Mouse (Mus musculus): Measurements from ENCODE around the gene Atp1b2. TPM values are rescaled to one million over a fixed set of nuclear protein-coding genes. Genes with fewer than 3 reads are reported as not detected.

Atp1b2 gene
- polyA plus RNA-seq, 1 experiment from 2014 or later: 14.7 TPM

DNA sequence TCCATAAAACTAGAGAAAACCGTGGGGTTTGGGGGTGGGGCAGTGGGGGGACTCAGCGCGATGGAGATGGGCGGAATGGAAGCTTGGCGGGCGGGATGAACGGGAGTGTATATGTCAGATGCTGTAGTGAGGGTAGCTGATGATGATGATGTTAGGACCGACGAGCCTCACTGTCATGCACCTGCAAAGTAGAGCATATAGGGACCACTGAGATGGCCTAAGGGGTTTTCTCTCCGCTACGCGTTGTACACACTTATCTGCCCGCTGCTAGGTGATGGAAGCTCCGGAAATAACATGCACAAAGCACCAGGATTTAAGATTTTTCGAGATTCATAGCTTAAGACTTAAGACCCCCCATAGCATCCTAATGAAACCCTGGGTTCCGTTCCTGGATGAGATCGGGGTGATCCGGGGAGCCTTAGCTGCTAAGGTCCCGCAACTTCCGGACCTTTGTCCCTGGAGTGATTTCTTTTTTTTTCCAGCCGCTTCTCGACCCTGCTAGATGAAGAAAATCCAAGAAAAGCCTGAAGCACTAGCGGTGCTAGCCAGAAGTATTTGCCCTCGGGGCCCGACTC is 25.1 kb downstream of the Atp1b2 start:
- WGBS (ENCODE audit: insufficient replicate concordance): under 1% methylated on average over 25 of the region's 25 CpGs
- no peak for ATAC-seq (ENCODE audit: insufficient read depth)
- H3K4me1 ChIP-seq (replicated peaks): peaks cover 70% of the 10 kb centered on the region

DNA sequence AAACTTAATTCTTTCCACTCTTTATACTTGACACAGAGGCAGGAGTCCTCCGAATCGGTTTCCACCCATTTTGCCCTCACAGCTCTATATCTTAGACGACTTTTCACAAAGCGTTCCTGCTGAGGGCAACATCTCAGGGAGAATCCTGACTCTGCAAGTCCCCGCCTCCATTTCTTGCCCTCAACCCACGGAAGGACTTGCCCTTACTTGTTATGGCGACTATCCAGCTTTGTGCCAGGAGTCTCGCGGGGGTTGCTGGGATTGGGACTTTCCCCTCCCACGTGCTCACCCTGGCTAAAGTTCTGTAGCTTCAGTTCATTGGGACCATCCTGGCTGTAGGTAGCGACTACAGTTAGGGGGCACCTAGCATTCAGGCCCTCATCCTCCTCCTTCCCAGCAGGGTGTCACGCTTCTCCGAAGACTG is 25.6 kb downstream of the Atp1b2 start, which contains the start of the genes Wrap53 and Trp53:
Gene Wrap53, minus strand, starts transcription at position 165 of the 424 bp plus-strand sequence.
Gene Trp53, plus strand, starts transcription at position 269 of the 424 bp plus-strand sequence.
- under 1% methylated on average over 13 of the region's 13 CpGs for WGBS (ENCODE audit: insufficient replicate concordance)
- ATAC-seq (ENCODE audit: insufficient read depth): peak; percentile 47
- H3K27ac ChIP-seq (replicated peaks): peak within 1 kb of the TSS; percentile 97
- no peaks in the 10 kb centered on the region for H3K9me3 ChIP-seq (replicated peaks)
- H3K27me3 ChIP-seq: no peaks in the 10 kb centered on the region
- peak within 1 kb of the TSS; percentile 88 for H3K9ac ChIP-seq
- peak within 1 kb of the TSS; percentile 91 for H3K4me2 ChIP-seq
- peak within 1 kb of the TSS; percentile 90 for H3K4me3 ChIP-seq (replicated peaks)
- H3K4me1 ChIP-seq (replicated peaks): peaks cover 70% of the 10 kb centered on the region
- H3K36me3 ChIP-seq (replicated peaks): peaks cover 21% of the 10 kb centered on the region

More for the DNA sequence above, 25.1 kb downstream of the Atp1b2 start:
- peak overlapping the region; percentile 91 for H3K4me2 ChIP-seq
- no peaks in the 10 kb centered on the region for H3K27me3 ChIP-seq
- peaks cover 16% of the 10 kb centered on the region for H3K36me3 ChIP-seq (replicated peaks)
- H3K9me3 ChIP-seq (replicated peaks): no peaks in the 10 kb centered on the region
- H3K4me3 ChIP-seq (replicated peaks): peak overlapping the region; percentile 90
- H3K9ac ChIP-seq: peak overlapping the region; percentile 79
- H3K27ac ChIP-seq (replicated peaks): peak overlapping the region; percentile 97

DNA sequence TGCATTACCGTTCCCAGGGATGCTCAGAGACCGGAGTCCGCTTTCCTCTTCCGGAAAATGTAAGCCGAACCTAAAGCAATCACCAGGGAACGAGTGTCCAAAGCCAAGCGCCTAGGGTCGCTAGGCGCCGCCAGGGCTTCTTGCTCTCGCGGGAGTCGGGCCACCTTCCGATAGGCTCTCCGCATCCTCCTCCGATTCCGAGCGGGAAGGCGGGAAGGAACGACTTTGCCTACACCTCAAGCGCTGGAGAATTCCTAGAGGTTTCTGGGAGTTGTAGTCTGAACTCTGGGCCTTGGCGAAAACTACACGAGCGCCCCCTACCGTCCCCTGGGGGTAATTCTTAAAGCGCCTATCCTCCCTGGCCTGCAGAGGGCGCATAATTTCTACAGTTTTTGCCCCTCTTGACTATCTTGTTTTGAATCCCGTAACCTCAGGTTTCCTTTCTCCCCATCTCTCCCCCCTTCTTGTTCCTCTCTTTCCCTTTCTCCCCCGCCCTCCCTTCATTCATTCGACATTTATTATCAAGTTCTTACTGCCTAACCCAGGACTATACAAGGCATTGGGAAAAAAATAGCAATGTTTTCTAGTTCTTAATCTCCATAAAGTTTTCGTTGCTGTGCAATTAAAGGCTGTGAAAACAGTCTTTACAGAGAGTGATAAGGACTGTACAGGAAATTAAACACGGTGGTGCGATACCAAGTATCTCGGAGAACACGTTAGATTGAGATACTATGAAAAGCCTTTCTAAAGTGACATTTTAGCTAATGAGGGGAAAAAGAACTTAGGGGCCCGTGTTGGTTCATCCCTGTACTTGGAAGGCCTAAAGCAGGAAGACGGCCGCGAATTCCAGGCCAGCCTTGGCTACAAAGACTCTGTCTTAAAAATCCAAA is 26.4 kb downstream of the Atp1b2 start:
- Histone ChIP-seq H3K36me3 (replicated peaks) (peaks cover 29% of the 10 kb centered on the region), H3K27ac (replicated peaks) (peak overlapping the region; percentile 97), H3K4me1 (replicated peaks) (peaks cover 70% of the 10 kb centered on the region), H3K27me3 (no peaks in the 10 kb centered on the region), H3K9me3 (replicated peaks) (no peaks in the 10 kb centered on the region), H3K9ac (peak overlapping the region; percentile 88), H3K4me3 (replicated peaks) (peak overlapping the region; percentile 90), H3K4me2 (peak overlapping the region; percentile 91)
- ATAC-seq (ENCODE audit: insufficient read depth): peak; percentile 79
- WGBS (ENCODE audit: insufficient replicate concordance): under 1% methylated on average over 39 of the region's 39 CpGs

DNA sequence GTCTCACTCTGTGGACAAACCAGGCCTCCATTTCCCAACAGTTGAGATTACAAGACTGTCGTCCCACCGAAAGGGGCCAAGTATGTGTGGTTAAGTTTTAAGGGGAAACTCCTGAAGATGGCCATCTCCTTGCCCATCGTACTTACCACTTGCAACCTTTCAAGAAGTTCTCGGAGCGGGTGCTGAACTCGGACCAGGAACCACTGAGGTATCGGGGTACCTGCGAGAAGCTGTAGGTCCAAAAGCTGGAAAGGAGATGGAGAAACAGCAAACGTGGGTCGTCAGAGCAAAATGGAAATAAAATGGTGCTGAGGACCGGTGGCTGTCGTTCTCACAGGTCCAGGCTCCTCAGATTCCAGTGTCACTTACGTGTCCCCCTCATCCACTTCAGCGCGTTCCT is 27.4 kb downstream of the Atp1b2 start:
- peaks cover 60% of the 10 kb centered on the region for H3K4me1 ChIP-seq (replicated peaks)
- H3K27ac ChIP-seq (replicated peaks): peak overlapping the region; percentile 85
- WGBS (ENCODE audit: insufficient replicate concordance): 6% methylated on average over 15 of the region's 15 CpGs

DNA sequence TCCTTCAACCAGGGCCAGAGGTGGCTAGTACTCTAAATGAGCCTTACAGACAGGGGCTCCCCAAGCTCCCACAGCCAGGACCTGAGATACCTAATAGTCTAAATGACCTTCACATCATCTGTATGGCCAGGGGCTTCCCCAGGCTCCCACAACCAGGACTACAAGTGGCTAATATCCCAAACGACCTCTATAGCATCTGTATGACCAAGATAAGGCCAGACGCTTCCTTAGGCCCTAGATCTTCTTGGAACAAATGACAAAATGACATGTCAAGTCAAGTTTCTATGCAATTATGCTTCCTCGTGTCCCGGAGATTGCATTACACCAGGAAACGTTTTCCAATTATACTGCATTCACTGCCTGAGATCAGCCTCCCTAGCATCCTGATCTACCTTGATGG is 29.4 kb downstream of the Atp1b2 start:
- Histone ChIP-seq H3K27me3 (no peaks in the 10 kb centered on the region), H3K27ac (replicated peaks) (peak overlapping the region; percentile 54), H3K4me2 (peak overlapping the region; percentile 91), H3K9me3 (replicated peaks) (no peaks in the 10 kb centered on the region), H3K9ac (peak overlapping the region; percentile 88), H3K4me1 (replicated peaks) (peaks cover 59% of the 10 kb centered on the region), H3K36me3 (replicated peaks) (peaks cover 53% of the 10 kb centered on the region), H3K4me3 (replicated peaks) (peak overlapping the region; percentile 90)
- WGBS (ENCODE audit: insufficient replicate concordance): 19% methylated on average over 5 of the region's 5 CpGs
- no peak for ATAC-seq (ENCODE audit: insufficient read depth)

More for the DNA sequence above, 27.4 kb downstream of the Atp1b2 start:
- Histone ChIP-seq H3K9me3 (replicated peaks) (no peaks in the 10 kb centered on the region), H3K36me3 (replicated peaks) (peaks cover 35% of the 10 kb centered on the region), H3K4me2 (peak overlapping the region; percentile 91), H3K27me3 (no peaks in the 10 kb centered on the region), H3K9ac (peak overlapping the region; percentile 88), H3K4me3 (replicated peaks) (peak overlapping the region; percentile 90)
- ATAC-seq (ENCODE audit: insufficient read depth): no peak

DNA sequence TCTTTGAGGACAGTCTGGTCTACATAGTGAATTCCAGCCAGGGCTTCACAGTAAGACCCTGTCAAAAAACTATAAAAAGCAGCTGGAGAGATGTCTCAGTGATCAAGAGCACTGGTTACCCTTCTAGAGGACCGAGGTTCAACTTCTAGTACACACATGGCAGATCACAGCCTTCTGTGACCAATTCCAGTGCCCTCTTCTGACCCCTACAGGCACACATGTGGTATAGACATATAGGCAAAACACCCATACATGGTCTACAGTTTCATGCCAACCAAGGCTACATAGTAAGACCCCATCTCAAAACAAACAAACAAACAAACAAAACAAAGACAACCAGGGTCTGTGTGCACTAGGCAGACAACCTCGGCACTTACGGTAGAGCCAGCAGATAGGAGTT is 30.5 kb downstream of the Atp1b2 start:
- no peaks in the 10 kb centered on the region for H3K27me3 ChIP-seq
- H3K36me3 ChIP-seq (replicated peaks): peaks cover 63% of the 10 kb centered on the region
- H3K4me2 ChIP-seq: peak overlapping the region; percentile 91; the same call in 1 of the 2 replicates
- WGBS (ENCODE audit: insufficient replicate concordance): 59% methylated on average over 3 of the region's 3 CpGs
- no peak for ATAC-seq (ENCODE audit: insufficient read depth)
- no peak overlapping the region for H3K4me3 ChIP-seq (replicated peaks)
- H3K9ac ChIP-seq: no peak overlapping the region
- peaks cover 68% of the 10 kb centered on the region for H3K4me1 ChIP-seq (replicated peaks)
- no peaks in the 10 kb centered on the region for H3K9me3 ChIP-seq (replicated peaks)
- peak overlapping the region; percentile 54; the same call in 1 of the 2 replicates for H3K27ac ChIP-seq (replicated peaks)

DNA sequence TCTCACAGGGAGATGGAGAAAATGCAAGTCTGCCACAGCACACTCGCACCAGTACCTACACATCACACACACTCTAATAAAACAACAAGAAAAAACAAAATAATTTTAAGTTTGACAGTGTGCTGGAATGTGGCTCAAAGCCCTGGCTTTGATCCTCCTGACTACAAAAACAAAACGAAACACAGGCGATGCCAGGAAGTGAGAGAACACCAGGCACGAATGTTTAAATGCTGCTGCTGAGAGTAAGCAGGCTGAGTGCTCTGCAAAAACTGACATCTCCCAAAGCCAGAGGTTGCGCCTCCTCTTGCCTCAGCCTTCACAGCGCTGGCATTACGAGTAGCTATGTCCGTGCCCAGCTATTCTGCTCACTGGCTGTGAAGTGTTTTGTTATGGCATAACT is 40.6 kb downstream of the Atp1b2 start:
- peaks cover 13% of the 10 kb centered on the region; the same call in 1 of the 2 replicates for H3K4me1 ChIP-seq (replicated peaks)
- H3K9me3 ChIP-seq (replicated peaks): no peaks in the 10 kb centered on the region
- H3K4me2 ChIP-seq: no peak overlapping the region
- WGBS (ENCODE audit: insufficient replicate concordance): 81% methylated on average over 8 of the region's 8 CpGs
- H3K9ac ChIP-seq: no peak overlapping the region
- H3K27me3 ChIP-seq: peaks cover 23% of the 10 kb centered on the region
- no peak overlapping the region for H3K27ac ChIP-seq (replicated peaks)
- H3K36me3 ChIP-seq (replicated peaks): peaks cover 92% of the 10 kb centered on the region
- ATAC-seq (ENCODE audit: insufficient read depth): no peak
- H3K4me3 ChIP-seq (replicated peaks): no peak overlapping the region

DNA sequence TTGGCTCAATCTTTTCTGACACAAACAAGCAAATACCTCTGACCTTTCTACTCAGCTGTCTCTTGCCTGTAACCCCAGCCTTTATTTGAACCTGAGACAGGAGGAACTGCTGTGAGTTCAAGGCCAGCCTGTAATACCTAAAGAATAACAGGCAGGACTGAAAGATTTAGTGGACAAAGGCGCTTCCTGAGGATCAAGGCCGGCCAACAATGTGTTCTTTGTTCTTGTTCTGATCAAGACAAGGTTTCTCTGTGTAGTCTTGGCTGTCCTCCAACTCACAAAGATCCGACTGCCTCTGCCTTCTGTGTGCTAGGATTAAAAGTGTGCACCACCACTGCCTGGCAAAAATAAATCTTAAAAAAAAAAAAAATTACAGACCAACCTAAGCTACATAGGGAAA is 41.4 kb downstream of the Atp1b2 start:
- no peak overlapping the region for H3K27ac ChIP-seq (replicated peaks)
- WGBS (ENCODE audit: insufficient replicate concordance): 72% methylated on average over 3 of the region's 3 CpGs
- ATAC-seq (ENCODE audit: insufficient read depth): no peak

DNA sequence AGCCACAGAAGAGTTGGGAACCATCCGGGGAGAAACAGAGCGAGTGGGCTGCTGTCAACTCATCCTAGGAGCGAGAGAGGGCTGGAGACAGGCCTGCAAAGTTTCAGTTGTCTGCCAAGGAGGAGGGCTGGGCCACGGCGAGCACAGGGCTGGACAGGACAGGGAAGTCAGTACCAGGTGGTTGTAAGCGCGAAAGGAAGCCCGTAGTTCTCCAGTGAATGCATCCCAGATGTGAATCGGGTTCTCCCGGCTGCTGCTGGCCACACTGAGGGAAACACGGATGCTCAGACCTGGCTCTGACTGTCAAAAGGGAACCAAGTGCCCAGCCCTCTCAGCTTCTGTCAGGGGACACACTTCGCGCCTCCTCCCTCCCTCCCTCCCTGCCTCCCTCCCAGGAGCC is 42.4 kb downstream of the Atp1b2 start:
- WGBS (ENCODE audit: insufficient replicate concordance): 81% methylated on average over 13 of the region's 13 CpGs

More for the DNA sequence above, 41.4 kb downstream of the Atp1b2 start:
- Histone ChIP-seq H3K4me3 (replicated peaks) (no peak overlapping the region), H3K9me3 (replicated peaks) (no peaks in the 10 kb centered on the region), H3K9ac (no peak overlapping the region), H3K36me3 (replicated peaks) (peaks cover 85% of the 10 kb centered on the region), H3K27me3 (peaks cover 31% of the 10 kb centered on the region), H3K4me1 (replicated peaks) (peaks cover 14% of the 10 kb centered on the region), H3K4me2 (no peak overlapping the region)

DNA sequence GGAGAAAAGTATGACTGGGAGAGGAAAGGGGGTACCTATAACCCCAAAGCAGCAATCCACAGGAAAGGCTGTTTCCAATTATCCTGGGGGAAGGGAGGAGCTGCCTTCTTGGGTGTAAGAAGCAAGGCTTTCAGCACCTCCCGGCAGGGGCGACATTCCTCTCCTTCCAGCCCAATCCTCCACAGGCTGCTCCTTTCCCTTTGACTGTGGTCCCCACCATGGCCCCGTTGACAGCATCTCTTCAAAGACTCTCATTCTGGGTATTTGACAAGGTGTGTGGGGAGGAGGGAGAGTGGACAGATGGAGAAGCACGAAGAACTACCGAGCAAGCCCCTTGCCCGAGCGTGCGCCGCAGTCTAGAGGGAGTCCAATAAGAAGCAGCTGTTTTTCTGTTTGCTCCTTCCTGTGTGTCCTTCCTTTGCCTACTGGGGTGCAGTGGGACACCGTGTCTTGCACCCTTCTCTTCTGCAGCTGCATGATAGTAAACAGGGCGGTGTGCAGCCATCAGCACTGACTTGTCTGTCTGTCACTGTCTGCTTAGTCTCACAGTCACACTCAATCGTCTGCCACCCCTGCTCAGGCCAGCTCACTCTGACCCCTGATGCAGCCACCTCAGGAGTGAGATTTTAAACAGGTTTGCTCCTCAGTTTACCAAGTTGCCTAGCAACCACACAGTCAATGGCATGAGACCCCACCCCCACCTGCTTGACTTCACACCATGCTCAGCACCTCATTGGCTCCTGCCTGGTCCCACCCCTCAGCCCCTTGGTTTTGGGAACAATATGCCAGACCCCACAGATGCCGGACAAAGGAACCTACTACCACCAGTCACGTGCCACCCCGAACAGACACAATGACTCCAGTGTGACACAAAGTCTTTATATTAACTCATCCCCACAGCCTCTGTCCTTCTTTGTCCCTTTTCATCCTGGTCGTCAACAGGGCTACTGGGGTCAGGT is 44.6 kb downstream of the Atp1b2 start:
- no peak overlapping the region for H3K4me3 ChIP-seq (replicated peaks)
- no peak overlapping the region for H3K4me2 ChIP-seq
- no peak overlapping the region for H3K9ac ChIP-seq
- 72% methylated on average over 16 of the region's 16 CpGs for WGBS (ENCODE audit: insufficient replicate concordance)
- H3K27ac ChIP-seq (replicated peaks): no peak overlapping the region
- H3K4me1 ChIP-seq (replicated peaks): peaks cover 24% of the 10 kb centered on the region
- peaks cover 63% of the 10 kb centered on the region for H3K27me3 ChIP-seq
- peaks cover 55% of the 10 kb centered on the region for H3K36me3 ChIP-seq (replicated peaks)
- no peaks in the 10 kb centered on the region for H3K9me3 ChIP-seq (replicated peaks)
- no peak for ATAC-seq (ENCODE audit: insufficient read depth)

More for the DNA sequence above, 42.4 kb downstream of the Atp1b2 start:
- H3K4me2 ChIP-seq: no peak overlapping the region
- H3K27me3 ChIP-seq: peaks cover 41% of the 10 kb centered on the region
- H3K4me3 ChIP-seq (replicated peaks): no peak overlapping the region
- H3K27ac ChIP-seq (replicated peaks): no peak overlapping the region
- peaks cover 24% of the 10 kb centered on the region for H3K4me1 ChIP-seq (replicated peaks)
- ATAC-seq (ENCODE audit: insufficient read depth): no peak
- H3K9ac ChIP-seq: no peak overlapping the region
- H3K36me3 ChIP-seq (replicated peaks): peaks cover 77% of the 10 kb centered on the region
- no peaks in the 10 kb centered on the region for H3K9me3 ChIP-seq (replicated peaks)

Data from liver, embryonic 15.5 days (tissue).